Mouse (Mus musculus) hindbrain, embryonic 11.5 days (tissue): ENCODE results near the gene Defb21. TPM values are rescaled to one million over a fixed set of nuclear protein-coding genes. Genes with fewer than 3 reads are reported as not detected.

Source experiments
- ATAC-seq: fragments of 200-750 bp; cut with Nextera tagmentation; 2 replicates; pipeline ENCODE4 v1.8.0; 2017; ENCODE audit warnings: mild to moderate bottlenecking, moderate TSS enrichment, moderate library complexity; ENCODE audit not compliant: low FRiP score
- DNase-seq: peaks from one replicate; pipeline ENCODE4 v3.0.0-alpha.2; 2015; ENCODE audit warnings: low spot score
- H3K27ac ChIP-seq: fragments of 300-500 bp; sonication (generic); 2 replicates; pipeline ENCODE4 v1.5.1; 2014; ENCODE audit warnings: mild to moderate bottlenecking, low read depth, low read length
- H3K27me3 ChIP-seq: fragments of 300-500 bp; sonication (generic); 2 replicates; pipeline ENCODE4 v1.6.1; 2014; ENCODE audit warnings: mild to moderate bottlenecking, low read length, moderate library complexity, mixed read lengths; ENCODE audit not compliant: control insufficient read depth, insufficient read depth
- H3K36me3 ChIP-seq: fragments of 300-500 bp; sonication (generic); 2 replicates; pipeline ENCODE4 v1.6.1; 2014; ENCODE audit warnings: mild to moderate bottlenecking, low read length, moderate library complexity, mixed read lengths; ENCODE audit not compliant: control insufficient read depth, insufficient read depth
- H3K4me1 ChIP-seq: fragments of 300-500 bp; sonication (generic); replicated peaks from 2 replicates; pipeline ENCODE4 v1.6.1; 2014; ENCODE audit warnings: low read length, mixed read lengths; ENCODE audit not compliant: control insufficient read depth, insufficient read depth
- H3K4me2 ChIP-seq: fragments of 300-500 bp; sonication (generic); replicated peaks from 2 replicates; pipeline ENCODE4 v1.6.1; 2014; ENCODE audit warnings: mild to moderate bottlenecking, low read depth, low read length
- H3K4me3 ChIP-seq: fragments of 300-500 bp; sonication (generic); 2 replicates; pipeline ENCODE4 v1.5.1; 2014; ENCODE audit warnings: low read depth, low read length
- H3K9ac ChIP-seq: fragments of 300-500 bp; sonication (generic); 2 replicates; pipeline ENCODE4 v1.6.1; 2014; ENCODE audit warnings: low read depth, low read length
- H3K9me3 ChIP-seq: fragments of 300-500 bp; sonication (generic); 2 replicates; pipeline ENCODE4 v1.6.1; 2016; ENCODE audit warnings: low read length; ENCODE audit not compliant: control insufficient read depth
- WGBS: fragments of 180-500 bp; shearing (Covaris S2); extraction: QIAGEN DNeasy Blood & Tissue Kit; methylation state at CpG from one replicate; pipeline ENCODE4 v1.1.7; 2014; 5-methylcytosine and 5-hydroxymethylcytosine counted together
- polyA plus RNA-seq: library from polyadenylated mRNA; unstranded; fragments of >200 nt; fragmentation: Nextera tagmentation; extraction: Ambion mirVana; gene quantifications from 2 replicates; pipeline ENCODE4 v1.2.1, GENCODE M21; 2014

The Defb21 gene
- polyA plus RNA-seq, 1 experiment from 2014 or later: not detected

GRCm38 (mm10) chr2:152589021-152589420 is 16.5 kb downstream of the Defb21 start:
- H3K9me3 ChIP-seq: no peaks in the 10 kb centered on the region
- no peak for ATAC-seq
- H3K9ac ChIP-seq: no peak overlapping the region
- no peak overlapping the region for H3K4me2 ChIP-seq
- WGBS: 57% methylated on average over 6 of the region's 6 CpGs
- no peak overlapping the region for H3K27ac ChIP-seq
- H3K27me3 ChIP-seq: no peaks in the 10 kb centered on the region
- H3K36me3 ChIP-seq: no peaks in the 10 kb centered on the region
- no peak for DNase-seq
- no peaks in the 10 kb centered on the region; the same call in 1 of the 2 replicates for H3K4me1 ChIP-seq
- H3K4me3 ChIP-seq: no peak overlapping the region

GRCm38 (mm10) chr2:152599299-152599698 is 26.8 kb downstream of the Defb21 start, which contains the start of gene Defb45:
TSS of gene Defb45 (minus strand) at chr2:152599399.
- Histone ChIP-seq H3K4me3 (no peak within 1 kb of the TSS), H3K36me3 (no peaks in the 10 kb centered on the region), H3K27me3 (no peaks in the 10 kb centered on the region), H3K4me2 (no peak within 1 kb of the TSS), H3K27ac (no peak within 1 kb of the TSS), H3K4me1 (0 out of 2 replicates have a peak, but pooled peaks cover 2% of the 10 kb centered on the region), H3K9me3 (no peaks in the 10 kb centered on the region), H3K9ac (no peak within 1 kb of the TSS)
- ATAC-seq (no peak), DNase-seq (no peak)
- WGBS: 73% methylated on average over 7 of the region's 7 CpGs

GRCm38 (mm10) chr2:152600076-152600475 is 27.5 kb downstream of the Defb21 start:
- ATAC-seq (no peak), DNase-seq (no peak)
- Histone ChIP-seq H3K9ac (no peak overlapping the region), H3K4me3 (no peak overlapping the region), H3K27me3 (no peaks in the 10 kb centered on the region), H3K4me1 (0 out of 2 replicates have a peak, but pooled peaks cover 2% of the 10 kb centered on the region), H3K27ac (no peak overlapping the region), H3K36me3 (no peaks in the 10 kb centered on the region), H3K4me2 (no peak overlapping the region), H3K9me3 (no peaks in the 10 kb centered on the region)
- WGBS: 87% methylated on average over 6 of the region's 6 CpGs

GRCm38 (mm10) chr2:152601275-152601960 is 28.9 kb downstream of the Defb21 start:
- H3K27me3 ChIP-seq: no peaks in the 10 kb centered on the region
- no peak overlapping the region for H3K4me2 ChIP-seq
- DNase-seq (no peak), ATAC-seq (no peak)
- H3K9me3 ChIP-seq: no peaks in the 10 kb centered on the region
- no peak overlapping the region for H3K9ac ChIP-seq
- no peaks in the 10 kb centered on the region for H3K36me3 ChIP-seq
- no peak overlapping the region for H3K4me3 ChIP-seq
- WGBS: 74% methylated on average over 4 of the region's 4 CpGs
- H3K27ac ChIP-seq: no peak overlapping the region
- H3K4me1 ChIP-seq: 0 out of 2 replicates have a peak, but pooled peaks cover 2% of the 10 kb centered on the region

GRCm38 (mm10) chr2:152604057-152604456 is 31.5 kb downstream of the Defb21 start, which contains the start of gene Defb36:
TSS of gene Defb36 (plus strand) at chr2:152604327.
- H3K4me3 ChIP-seq: no peak within 1 kb of the TSS
- no peak within 1 kb of the TSS for H3K4me2 ChIP-seq
- H3K27me3 ChIP-seq: no peaks in the 10 kb centered on the region
- H3K4me1 ChIP-seq: 0 out of 2 replicates have a peak, but pooled peaks cover 2% of the 10 kb centered on the region
- ATAC-seq: no peak
- no peaks in the 10 kb centered on the region for H3K9me3 ChIP-seq
- 85% methylated on average over 15 of the region's 15 CpGs for WGBS
- no peaks in the 10 kb centered on the region for H3K36me3 ChIP-seq
- DNase-seq: peak; percentile 36
- H3K9ac ChIP-seq: no peak within 1 kb of the TSS
- no peak within 1 kb of the TSS for H3K27ac ChIP-seq

DNA sequence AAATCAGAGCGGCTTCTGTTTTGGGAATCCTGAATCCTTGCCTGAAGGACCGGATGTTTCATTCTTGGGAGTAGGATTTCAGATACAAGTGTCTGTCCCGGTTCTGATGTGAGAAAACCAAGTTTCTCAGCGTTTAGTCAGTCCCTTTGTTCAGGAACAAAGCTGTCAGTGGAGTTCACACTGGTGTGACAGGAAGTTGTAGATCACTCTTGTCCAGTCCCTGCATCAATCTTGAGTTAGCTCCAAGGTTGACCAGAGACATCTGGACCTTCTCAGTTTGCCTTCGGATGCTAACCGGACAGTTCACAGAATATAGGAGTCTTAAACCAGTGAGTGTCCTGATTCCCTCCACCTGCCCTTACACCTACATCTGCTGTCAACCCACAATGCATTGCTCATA is 35.2 kb downstream of the Defb21 start:
- H3K9me3 ChIP-seq: no peaks in the 10 kb centered on the region
- no peak overlapping the region for H3K4me2 ChIP-seq
- no peaks in the 10 kb centered on the region; the same call in 1 of the 2 replicates for H3K27me3 ChIP-seq
- no peak overlapping the region for H3K27ac ChIP-seq
- H3K4me1 ChIP-seq: no peaks in the 10 kb centered on the region
- DNase-seq: no peak
- no peak for ATAC-seq
- 71% methylated on average over 6 of the region's 6 CpGs for WGBS
- H3K4me3 ChIP-seq: no peak overlapping the region
- H3K36me3 ChIP-seq: no peaks in the 10 kb centered on the region
- no peak overlapping the region for H3K9ac ChIP-seq

GRCm38 (mm10) chr2:152608719-152609118 is 36.2 kb downstream of the Defb21 start:
- Histone ChIP-seq H3K4me1 (no peaks in the 10 kb centered on the region), H3K27me3 (no peaks in the 10 kb centered on the region; the same call in 1 of the 2 replicates), H3K4me2 (no peak overlapping the region), H3K9ac (no peak overlapping the region), H3K27ac (no peak overlapping the region), H3K36me3 (no peaks in the 10 kb centered on the region), H3K9me3 (no peaks in the 10 kb centered on the region), H3K4me3 (no peak overlapping the region)
- WGBS: 78% methylated on average over 1 of the region's 1 CpGs
- ATAC-seq: no peak
- no peak for DNase-seq

DNA sequence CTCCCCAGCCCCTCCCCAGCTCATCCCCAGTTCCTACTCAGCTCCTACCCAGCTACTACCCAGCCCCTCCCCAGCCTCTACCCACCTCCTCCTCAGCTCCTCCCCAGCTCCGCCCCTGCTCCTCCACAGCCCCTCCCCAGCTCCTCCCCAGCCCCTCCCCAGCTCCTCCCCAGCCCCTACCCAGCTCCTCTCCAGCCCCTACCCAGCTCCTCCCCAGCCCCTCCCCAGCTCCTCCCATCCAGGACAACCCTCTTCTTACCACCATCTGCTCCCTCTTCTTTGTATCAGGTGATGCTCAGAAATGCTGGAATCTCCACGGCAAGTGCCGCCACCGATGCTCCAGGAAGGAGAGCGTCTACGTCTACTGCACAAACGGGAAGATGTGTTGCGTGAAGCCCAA is 39.6 kb downstream of the Defb21 start:
- no peak overlapping the region for H3K27ac ChIP-seq
- H3K27me3 ChIP-seq: no peaks in the 10 kb centered on the region; the same call in 1 of the 2 replicates
- no peak overlapping the region for H3K4me3 ChIP-seq
- H3K4me2 ChIP-seq: no peak overlapping the region
- H3K9ac ChIP-seq: no peak overlapping the region
- H3K9me3 ChIP-seq: no peaks in the 10 kb centered on the region
- DNase-seq (no peak), ATAC-seq (no peak)
- H3K4me1 ChIP-seq: no peaks in the 10 kb centered on the region
- no peaks in the 10 kb centered on the region for H3K36me3 ChIP-seq
- 30% methylated on average over 7 of the region's 8 CpGs for WGBS

DNA sequence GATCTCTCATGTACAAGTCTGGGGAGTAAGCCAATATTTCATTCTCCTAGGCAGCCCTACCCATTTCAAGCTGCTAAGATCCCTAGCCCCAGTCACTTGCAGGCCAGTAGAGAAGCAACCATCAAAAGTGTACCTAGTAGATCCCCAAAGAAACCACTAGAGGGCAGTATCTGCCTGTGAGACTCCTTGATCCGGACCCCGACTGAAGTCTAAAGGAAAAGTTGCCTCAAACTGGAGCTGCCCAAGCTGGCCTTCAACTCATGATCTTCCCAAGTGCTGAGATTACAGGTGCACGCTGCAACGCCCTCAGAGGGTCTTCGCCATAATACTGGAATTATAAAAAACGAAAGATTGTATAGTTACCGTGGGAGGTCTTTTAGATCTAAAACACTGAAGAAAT is 43.0 kb downstream of the Defb21 start:
- no peaks in the 10 kb centered on the region; the same call in none of the 2 replicates for H3K27me3 ChIP-seq
- WGBS: 10% methylated on average over 7 of the region's 7 CpGs
- ATAC-seq: 0 out of 2 replicates have a peak, but pooled peaks have one; percentile 40

More for the DNA sequence above, 43.0 kb downstream of the Defb21 start:
- no peak overlapping the region for H3K4me2 ChIP-seq
- H3K4me3 ChIP-seq: no peak overlapping the region
- no peak overlapping the region for H3K27ac ChIP-seq
- H3K4me1 ChIP-seq: no peaks in the 10 kb centered on the region
- H3K9ac ChIP-seq: no peak overlapping the region
- peak; percentile 83 for DNase-seq
- no peaks in the 10 kb centered on the region for H3K9me3 ChIP-seq
- H3K36me3 ChIP-seq: no peaks in the 10 kb centered on the region
